In the genomic region with DNA sequence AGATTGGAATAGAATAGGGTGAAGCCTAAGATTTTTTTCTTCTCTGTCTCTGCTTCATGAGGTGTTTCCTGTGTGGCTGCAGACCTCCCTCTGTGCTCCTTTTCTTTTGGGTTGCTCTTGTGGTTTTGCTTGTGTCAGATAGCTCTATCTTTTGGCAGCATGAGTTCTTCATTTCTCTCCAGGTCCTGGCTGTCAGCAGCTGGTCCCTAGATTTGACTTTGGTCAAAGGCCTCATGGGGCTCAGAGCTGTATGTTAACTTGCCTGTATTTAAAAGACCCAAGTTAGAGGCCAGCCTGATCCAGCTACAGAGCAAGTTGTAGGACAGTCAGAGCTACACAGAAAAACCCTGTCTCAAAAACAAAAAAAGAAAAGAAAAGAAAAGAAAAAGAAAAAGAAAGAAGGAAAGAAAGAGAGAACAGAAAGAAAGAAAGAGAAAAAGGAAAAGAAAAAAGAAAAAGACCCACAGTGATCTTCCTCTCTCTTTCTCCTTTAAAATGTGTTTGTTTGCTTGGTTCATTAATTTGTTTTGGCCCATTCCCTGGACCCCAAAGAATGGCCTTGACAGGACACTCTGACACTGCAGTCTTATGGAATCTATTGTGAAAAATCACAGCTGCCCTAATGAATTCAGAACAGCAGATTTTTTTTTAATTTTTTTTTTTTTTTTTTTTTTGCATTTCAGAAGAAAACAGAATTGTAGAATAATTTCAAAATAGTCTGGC, we compare ENCODE assay signal across 10 mouse cellular contexts.
DNase-seq lines count a peak whose midpoint lies in the region; ATAC-seq lines count a peak whose summit lies in the region.
"Had no signal": no experiment of that assay in that cellular context is flagged by ENCODE, and none has a peak within 500 bp of the region (broad histone marks: within the 10 kb centered on the region; RNA-seq: fewer than 3 reads in every experiment).

No protein-coding gene starts in this region.

- peaks cover 9 to 43% of the 10 kb centered on the region in 2 experiments for H3K4me1 ChIP-seq in heart, embryonic 14.5 days (ENCODE audit: control insufficient read depth in 2 of 2, insufficient read depth in 2 of 2, low read length in 2 of 2)
- H3K4me1 ChIP-seq in midbrain, embryonic 15.5 days = peaks cover 9% of the 10 kb centered on the region
- H3K4me1 ChIP-seq in midbrain, embryonic 16.5 days (ENCODE audit: control insufficient read depth, insufficient read depth, low read length) = peaks cover 5% of the 10 kb centered on the region
- peaks cover 14% of the 10 kb centered on the region for H3K4me1 ChIP-seq in midbrain, embryonic 13.5 days (replicated peaks)

- no peak overlapping the region for H3K9ac ChIP-seq in heart, embryonic 14.5 days (ENCODE audit: low read length)
- H3K9ac ChIP-seq in midbrain, embryonic 15.5 days = no peak overlapping the region
- no peak overlapping the region for H3K9ac ChIP-seq in midbrain, embryonic 16.5 days (ENCODE audit: low read depth, low read length)
- H3K9ac ChIP-seq in midbrain, embryonic 13.5 days (replicated peaks) = no peak overlapping the region

- peak overlapping the region; percentile 29 to 58 for H3K27ac ChIP-seq in heart, embryonic 14.5 days (replicated peaks in 1 of 2; ENCODE audit: control insufficient read depth in 1 of 2, insufficient read depth in 1 of 2, low read depth in 2 of 2, low read length in 2 of 2)
- H3K27ac ChIP-seq in midbrain, embryonic 15.5 days = 0 out of 2 replicates have a peak overlapping the region, but pooled peaks have one; percentile 15
- H3K27ac ChIP-seq in midbrain, embryonic 16.5 days (ENCODE audit: low read length) = no peak overlapping the region
- H3K27ac ChIP-seq in midbrain, embryonic 13.5 days = no peak overlapping the region

- no peaks in the 10 kb centered on the region for H3K36me3 ChIP-seq in heart, embryonic 14.5 days (ENCODE audit: control insufficient read depth, insufficient read depth, low read length)
- no peaks in the 10 kb centered on the region for H3K36me3 ChIP-seq in midbrain, embryonic 15.5 days (replicated peaks)
- no peaks in the 10 kb centered on the region for H3K36me3 ChIP-seq in midbrain, embryonic 16.5 days (ENCODE audit: control insufficient read depth, insufficient read depth, low read length)
- peaks cover 6% of the 10 kb centered on the region; the same call in 1 of the 2 replicates for H3K36me3 ChIP-seq in midbrain, embryonic 13.5 days

- H3K27me3 ChIP-seq in heart, embryonic 14.5 days (ENCODE audit: control insufficient read depth, insufficient read depth, low read length) = no peaks in the 10 kb centered on the region
- no peaks in the 10 kb centered on the region for H3K27me3 ChIP-seq in midbrain, embryonic 15.5 days (replicated peaks)
- no peaks in the 10 kb centered on the region for H3K27me3 ChIP-seq in midbrain, embryonic 16.5 days (ENCODE audit: control insufficient read depth, insufficient read depth, low read depth, low read length)
- H3K27me3 ChIP-seq in midbrain, embryonic 13.5 days = no peaks in the 10 kb centered on the region

- DNase-seq in heart, postnatal 25 days (ENCODE audit: low spot score) = no peak
- DNase-seq in heart, postnatal 4 days = peak; percentile 7
- DNase-seq in frontal cortex, postnatal 25 days (ENCODE audit: low spot score in 2 of 2) = no peak
- DNase-seq: cerebellum, adult 8-10 months had no signal

- no peaks in the 10 kb centered on the region for H3K9me3 ChIP-seq in heart, embryonic 14.5 days (ENCODE audit: control insufficient read depth, low read length)
- no peaks in the 10 kb centered on the region for H3K9me3 ChIP-seq in midbrain, embryonic 15.5 days
- no peaks in the 10 kb centered on the region for H3K9me3 ChIP-seq in midbrain, embryonic 16.5 days (replicated peaks; ENCODE audit: control insufficient read depth, low read length, poor library complexity, severe bottlenecking)
- peaks cover 3% of the 10 kb centered on the region; the same call in 1 of the 2 replicates for H3K9me3 ChIP-seq in midbrain, embryonic 13.5 days

- intact Hi-C loops in heart, postnatal 25 days (cut with DNase I) = no loop called here

- H3K4me3 ChIP-seq in heart, embryonic 14.5 days (ENCODE audit: control insufficient read depth in 1 of 2, insufficient read depth in 1 of 2, low read depth in 1 of 2, low read length in 2 of 2) = no peak overlapping the region
- no peak overlapping the region for H3K4me3 ChIP-seq in midbrain, embryonic 15.5 days
- H3K4me3 ChIP-seq in midbrain, embryonic 16.5 days (ENCODE audit: low read depth, low read length) = no peak overlapping the region
- no peak overlapping the region for H3K4me3 ChIP-seq in midbrain, embryonic 13.5 days (replicated peaks)
- H3K4me3 ChIP-seq: myocyte had no signal

- no peak for ATAC-seq in heart, embryonic 14.5 days (ENCODE audit: insufficient number of reproducible peaks, insufficient read depth, low FRiP score, low read depth)
- no peak for ATAC-seq in midbrain, embryonic 15.5 days (replicated peaks)
- no peak for ATAC-seq in midbrain, embryonic 16.5 days
- peak; percentile 68 for ATAC-seq in megakaryocyte-erythroid progenitor cell, adult 5-6 weeks (replicated peaks; ENCODE audit: low FRiP score, low TSS enrichment, poor library complexity, severe bottlenecking)
- ATAC-seq in midbrain, embryonic 13.5 days = no peak

- no peak overlapping the region for H3K4me2 ChIP-seq in heart, embryonic 14.5 days (ENCODE audit: low read length)
- no peak overlapping the region for H3K4me2 ChIP-seq in midbrain, embryonic 15.5 days
- H3K4me2 ChIP-seq in midbrain, embryonic 16.5 days (ENCODE audit: low read length) = no peak overlapping the region
- H3K4me2 ChIP-seq in midbrain, embryonic 13.5 days (replicated peaks) = no peak overlapping the region

Comparison
In these comparisons a context has a peak if more than half of its experiments do, and no peak if none do; other contexts are left out.
1. H3K27ac ChIP-seq: peak in heart, embryonic 14.5 days (2 of 2) and midbrain, embryonic 15.5 days (single experiment); none in midbrain, embryonic 16.5 days (single experiment) and midbrain, embryonic 13.5 days (single experiment).